Mouse (Mus musculus) Muller cell, postnatal 12 days (primary cell): ENCODE measurements around the gene Galr2.

ENCODE experiments used
- DNase-seq: peaks from one replicate; pipeline ENCODE4 v3.0.0-alpha.2; 2015; ENCODE audit errors: inconsistent ontology term

The Galr2 gene

DNA sequence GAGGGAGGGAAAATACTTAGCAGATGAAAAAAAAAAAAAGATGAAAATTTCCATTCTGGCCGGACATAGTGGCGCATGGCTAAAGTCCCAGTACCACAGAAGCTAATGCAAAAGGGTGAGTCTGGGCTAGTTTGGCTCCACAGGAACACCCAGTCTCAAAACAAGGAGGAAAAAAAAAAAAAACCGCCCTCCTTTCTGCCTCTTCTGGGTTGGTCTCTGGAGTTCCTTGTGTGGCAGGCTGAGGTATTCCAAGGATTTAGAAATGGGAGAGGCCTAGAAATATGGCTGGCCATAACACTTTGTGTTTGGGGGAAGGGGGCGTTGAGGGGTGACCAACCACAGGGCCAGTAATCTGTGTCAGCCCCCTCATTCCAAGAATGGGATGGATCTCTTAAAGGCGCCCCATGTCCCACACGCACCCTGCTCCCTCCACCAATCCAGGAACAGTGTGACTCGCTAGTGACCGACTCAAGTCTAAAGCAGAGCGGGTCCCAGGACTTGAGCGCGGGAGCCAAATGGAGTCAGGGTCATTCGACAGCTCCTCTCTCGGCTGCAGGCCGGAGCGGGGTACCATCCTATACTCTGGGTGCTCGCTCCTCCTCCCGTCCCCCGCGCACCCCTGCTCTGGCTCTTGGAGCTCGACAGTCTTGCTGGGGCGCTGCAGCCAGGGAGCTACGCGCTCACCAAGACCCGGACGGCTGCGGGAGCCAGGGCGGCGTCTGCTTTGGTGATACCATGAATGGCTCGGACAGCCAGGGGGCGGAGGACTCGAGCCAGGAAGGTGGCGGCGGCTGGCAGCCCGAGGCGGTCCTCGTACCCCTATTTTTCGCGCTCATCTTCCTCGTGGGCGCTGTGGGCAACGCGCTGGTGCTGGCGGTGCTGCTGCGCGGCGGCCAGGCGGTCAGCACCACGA, at the start of gene Galr2:
Gene Galr2, plus strand, starts transcription at position 189 of the 913 bp plus-strand sequence.
- DNase-seq: peak; percentile 20

DNA sequence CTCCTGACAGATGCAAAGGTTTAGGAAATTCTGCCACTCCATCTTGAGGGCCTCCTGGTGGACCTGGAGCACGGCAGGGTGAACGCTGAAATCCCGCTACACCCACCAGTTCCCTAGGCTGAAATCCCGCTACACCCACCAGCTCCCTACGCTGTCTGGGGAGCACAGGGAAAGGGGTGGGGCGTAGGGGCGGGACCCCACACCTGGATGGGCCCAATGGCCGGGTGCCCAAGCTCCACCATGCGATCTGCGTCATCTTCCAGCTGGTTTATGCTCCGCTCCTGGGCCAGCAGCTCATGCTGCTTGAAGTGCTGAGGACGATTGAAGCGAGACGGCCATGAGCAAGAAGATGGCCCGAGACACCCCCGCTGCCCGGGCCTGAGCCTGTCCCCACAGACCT, 48.3 kb upstream of the Galr2 start:
- DNase-seq: no peak

DNA sequence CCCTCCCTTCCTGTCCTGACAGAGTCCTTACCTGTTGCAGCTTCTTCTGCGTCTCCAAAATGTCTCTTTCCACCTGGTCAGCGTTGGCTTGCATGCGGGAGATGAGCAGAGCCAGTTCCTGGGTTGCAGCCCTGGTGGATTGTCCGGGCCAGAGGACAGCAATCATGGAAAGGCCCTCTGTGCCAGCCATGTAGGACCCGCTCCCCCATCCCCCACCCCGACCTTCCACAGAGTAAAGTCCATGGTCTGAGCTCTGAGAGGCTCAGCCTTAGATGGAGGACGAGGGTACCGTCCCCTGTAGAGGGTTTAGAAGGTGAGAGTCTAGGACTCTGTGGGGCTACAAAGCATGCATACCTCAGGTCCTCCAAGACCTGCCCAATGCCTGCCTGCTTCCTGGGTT, 45.8 kb upstream of the Galr2 start:
- DNase-seq: no peak

DNA sequence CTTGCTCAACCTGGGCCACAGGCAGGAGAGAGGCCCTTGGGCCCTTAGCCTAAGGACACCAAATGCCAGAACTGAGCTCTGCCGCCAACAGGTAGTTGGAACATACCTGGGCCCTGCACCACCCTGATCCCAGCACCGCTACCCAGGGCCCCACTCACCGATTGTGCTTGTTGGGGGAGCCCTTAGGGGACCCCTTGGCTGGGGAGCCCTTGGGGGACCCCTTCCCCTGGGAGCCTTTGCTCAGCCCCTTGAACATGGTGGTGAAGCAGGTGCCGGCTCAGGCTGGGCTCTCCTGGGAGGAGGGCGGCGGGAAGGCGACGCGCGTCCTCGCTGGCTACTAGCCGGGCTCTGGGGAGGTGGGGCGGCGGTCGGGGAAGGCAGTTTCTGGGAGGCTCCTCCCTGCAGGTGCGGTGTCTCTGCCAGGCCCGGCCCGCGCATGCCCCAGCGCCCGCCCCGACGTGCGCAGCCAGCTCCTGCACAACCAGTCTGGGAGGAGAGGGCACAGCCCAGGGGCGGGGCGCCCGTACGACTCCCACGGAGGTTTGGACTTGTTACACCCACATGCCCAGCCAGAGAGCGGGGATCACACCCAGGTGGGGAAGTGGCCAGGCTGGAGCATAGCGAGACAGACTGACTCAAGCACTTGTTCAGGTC, 42.9 kb upstream of the Galr2 start, which contains the start of gene Evpl:
Gene Evpl, minus strand, starts transcription at position 336 of the 654 bp plus-strand sequence.
- peak; percentile 20 for DNase-seq

DNA sequence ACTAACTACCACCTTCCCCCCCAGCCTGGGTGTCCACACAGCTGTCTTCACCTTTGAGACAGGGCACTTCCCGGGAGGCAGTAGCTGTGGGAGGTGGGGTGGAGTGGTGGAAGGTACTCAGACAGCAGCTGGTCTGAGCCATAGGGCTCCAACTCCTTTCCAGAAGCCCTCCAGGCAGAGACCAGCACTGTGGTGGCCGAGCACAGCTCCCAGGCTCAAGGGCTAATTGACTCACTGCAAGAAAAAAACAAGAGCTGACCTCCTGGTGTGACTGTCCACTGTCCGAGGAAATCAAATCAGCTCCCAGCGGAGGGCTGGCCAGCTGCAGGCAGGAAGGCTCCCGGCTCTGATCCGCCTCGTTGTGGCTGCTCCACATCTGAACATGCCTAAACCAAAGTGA, 40.9 kb upstream of the Galr2 start:
- DNase-seq: peak; percentile 43

DNA sequence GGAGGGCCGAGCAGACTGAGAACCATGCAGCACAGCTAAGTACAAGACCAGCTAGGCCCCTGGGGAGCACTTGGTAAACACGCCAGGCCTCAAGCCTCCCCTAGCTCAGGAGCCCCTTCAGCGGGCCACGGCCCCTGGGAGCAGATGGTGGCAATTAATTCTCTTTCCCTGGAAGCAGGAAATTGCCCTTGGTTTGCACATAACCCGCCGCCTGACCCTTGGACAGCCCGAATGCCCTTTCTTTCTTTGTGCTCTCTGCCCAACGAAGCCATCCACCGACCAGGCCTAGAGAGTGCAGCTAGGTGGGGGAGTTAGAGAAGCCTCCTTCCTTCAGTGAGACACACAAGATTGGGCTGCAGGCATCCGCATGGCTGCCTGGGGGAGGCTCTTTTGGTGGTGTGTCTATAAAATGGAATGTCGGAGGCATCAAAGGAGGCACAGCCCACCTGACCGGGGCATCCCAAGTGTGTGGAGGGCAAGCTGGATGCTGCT, 38.9 kb upstream of the Galr2 start:
- no peak for DNase-seq

DNA sequence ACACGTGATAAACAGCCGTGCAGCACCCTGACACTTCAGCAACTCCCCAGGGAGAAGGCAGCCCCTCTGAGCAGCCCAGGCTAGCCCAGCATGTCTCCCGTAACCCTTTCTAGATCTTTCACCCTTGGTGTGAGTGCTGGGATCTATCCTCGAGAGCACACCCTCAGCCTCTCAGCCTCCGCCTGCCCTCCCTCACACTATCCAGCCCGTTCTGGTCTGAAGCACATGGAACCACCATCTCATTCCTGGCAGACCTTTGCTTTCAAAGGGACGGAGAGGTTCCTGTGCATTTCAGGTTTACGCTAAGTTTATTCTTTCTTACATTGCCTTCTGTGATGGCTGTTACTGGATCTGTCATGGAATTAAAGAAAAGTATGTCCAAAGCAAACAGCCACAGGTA, 36.2 kb upstream of the Galr2 start:
- DNase-seq: no peak

DNA sequence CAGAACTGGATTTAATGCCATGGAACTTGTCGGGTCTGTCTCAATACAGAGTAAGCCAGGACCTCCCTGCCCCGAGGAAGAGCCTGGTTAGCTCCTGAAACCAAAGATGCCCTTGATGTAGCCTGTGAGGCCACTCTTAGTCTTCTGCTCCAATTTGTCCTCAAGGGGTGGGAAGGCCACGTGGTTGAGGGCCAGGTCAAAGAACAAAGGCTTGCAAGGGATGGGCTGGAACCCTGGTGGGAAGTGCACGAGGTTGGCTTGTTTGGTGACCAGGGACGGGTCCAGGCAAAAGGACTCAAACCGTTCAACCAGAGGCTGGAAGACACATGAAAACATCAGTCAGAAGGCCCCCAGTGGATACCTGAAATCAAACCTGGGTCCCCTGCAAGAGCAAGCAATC, 35.1 kb upstream of the Galr2 start:
- DNase-seq: no peak

DNA sequence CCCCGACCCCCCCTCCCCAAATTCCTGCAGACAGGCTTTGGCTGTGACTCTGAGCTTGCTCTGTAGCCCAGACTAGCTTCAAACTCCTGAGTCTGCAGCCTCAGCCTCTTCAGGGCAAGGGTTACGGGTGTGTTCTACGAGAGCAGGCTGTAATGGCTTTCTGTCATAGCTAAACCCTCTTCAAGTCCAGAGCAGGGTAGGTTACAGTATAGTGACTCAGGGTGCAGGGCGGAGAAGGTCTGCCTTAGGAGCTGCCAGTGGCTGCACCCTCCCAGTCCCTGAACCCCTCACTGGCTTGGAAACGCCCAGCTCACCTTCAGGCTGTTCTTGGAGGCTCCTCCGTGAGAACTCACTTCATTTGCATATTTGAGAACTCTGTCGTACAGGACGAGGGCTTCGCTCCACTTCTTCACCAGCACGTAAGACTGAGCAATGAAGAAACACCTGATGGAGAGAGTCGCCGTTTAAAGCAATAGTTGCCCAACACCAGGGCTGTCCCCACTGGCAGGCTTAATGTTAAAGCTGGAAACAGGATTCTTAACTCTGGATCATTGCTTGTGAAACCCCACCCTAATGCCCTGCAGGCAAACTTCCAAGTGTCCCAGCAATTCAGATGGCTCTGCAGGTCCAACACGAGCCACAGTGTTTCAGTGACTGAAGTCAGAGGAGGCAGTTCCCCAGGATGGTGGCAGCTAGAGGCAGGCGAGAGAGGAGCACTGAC, 33.1 kb upstream of the Galr2 start:
- no peak for DNase-seq

DNA sequence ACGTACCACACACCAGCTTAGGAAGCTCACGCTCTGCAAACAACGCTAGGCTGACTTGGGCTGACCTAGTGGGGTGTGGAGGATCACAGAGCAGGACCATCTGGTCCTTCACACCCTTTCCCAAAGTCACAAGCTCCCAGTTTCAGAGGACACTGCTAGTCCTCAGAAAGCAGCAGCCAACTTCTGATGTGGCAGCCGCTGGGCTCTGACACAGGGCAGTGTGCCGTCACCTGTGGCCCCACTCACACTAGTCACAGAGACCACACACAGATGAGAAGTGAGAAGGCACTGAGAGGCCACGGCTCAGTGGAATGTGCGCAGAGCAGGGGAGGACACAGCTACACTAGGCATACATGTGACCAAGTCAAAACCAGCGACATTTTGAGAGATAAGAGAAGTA, 29.8 kb upstream of the Galr2 start:
- no peak for DNase-seq

DNA sequence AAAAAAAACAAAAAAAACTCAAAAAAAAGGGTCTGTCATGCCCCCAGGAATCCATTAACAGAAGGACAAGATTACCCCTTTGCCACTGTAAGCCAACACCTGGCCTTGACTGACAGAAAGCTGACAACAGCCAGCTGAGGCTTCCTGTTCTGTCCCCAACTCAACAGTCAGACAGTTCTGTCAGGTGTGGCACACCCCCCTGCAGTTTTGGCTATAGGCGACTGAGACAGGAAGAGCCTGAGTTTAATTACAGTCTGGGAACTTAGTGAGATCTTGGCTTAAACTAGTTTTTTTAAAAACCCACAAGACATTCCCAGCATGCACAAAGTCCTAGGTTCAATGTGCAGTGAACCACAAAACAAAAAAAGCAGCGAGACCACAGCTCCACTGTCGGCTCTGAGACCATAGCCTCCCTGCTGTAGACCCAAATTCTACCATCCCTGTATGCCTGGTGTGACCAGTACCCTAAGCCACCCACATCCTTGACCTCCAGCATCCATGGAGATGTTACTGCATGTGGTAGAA, 27.6 kb upstream of the Galr2 start:
- DNase-seq: no peak

DNA sequence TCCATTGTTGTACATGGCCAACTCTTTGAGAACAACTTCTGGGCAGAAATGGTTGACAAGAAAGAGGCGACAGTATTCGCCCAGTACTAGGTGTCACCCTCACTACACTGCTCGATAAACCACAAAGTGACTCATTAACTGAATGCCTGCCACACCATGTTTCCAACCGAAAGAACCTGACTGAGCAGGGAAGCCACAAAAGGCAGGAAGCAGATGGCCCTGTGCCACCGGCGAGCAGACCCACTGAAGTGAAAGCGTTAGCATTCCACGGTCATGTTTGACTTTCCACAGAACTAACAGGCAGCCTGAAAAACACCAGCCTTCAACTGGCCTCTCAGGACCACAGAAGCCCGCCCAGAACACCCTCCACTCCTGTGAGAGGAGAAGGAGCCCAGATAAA, 26.1 kb upstream of the Galr2 start:
- DNase-seq: peak; percentile 94

DNA sequence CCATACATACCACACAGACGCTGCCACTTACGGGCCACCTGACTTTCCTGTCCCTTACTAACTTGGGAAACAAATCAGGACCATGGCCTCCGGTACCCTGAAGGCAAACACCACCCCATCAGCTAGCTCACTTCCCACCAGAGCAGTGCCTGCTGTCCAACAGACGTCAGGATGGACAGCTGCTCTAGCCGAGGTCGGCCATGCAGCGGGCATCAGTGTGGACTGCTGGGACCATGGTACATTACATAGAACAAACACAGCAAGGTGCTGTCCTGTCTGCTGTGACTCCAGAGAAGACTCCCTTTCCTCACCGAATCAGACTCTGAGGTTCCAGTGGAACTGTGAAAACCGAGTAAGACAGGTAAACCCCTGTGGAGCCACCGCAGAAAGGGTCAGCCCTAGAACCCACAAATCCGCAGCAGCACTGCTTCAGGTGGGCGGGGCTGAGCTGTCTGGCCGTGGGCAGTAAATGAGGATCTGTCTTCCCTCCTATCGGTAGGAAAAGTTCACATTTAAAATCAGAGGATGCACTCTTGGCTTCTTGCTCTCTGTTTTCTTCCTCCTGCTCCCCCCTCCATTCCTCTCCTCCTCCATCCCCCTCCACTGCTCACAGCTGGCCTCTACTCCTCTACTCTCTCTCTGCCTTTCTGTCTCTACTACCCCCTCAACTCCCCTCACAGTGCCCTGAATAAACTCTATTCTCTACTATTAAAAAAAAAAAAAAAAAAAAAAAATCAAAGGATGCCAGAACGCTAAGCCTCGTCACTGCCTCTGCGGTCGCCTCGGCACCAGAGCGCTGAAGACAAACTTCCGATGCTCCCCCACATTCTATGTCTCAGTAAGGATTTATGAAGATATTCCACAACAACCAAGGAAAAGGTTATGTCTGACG, 25.4 kb upstream of the Galr2 start:
- DNase-seq: no peak

DNA sequence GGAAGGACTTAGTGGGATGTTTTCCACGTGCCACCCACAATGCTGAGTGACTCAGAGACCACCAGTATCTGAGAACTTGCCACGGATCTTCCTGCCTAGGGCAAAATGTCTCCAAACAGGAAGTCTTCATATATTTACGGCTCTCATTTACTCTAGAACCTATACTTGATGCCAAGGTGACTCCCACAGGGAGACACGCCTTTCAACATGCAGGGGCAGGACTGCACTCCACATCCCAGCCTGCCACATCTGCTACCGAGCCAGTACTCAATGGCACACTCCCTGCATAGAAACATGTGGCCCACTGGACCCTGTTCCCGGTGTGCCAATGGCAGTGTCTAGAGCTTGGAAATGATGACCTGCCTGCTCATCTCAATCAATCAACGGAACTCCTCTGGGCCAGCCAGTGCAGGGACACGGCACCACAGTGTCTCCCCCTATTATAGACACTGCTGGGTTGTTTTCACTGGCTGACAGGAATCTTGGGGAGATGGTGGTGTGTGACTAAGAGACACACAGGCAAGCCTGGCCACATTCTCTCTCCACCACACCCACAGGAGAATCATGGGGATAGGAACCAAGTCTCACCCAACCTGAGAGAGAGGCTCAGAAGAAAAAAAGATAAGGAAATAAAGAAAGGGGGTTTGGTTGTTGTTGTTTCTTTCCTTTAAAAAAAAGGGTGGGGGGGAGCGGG, 24.6 kb upstream of the Galr2 start:
- DNase-seq: no peak

DNA sequence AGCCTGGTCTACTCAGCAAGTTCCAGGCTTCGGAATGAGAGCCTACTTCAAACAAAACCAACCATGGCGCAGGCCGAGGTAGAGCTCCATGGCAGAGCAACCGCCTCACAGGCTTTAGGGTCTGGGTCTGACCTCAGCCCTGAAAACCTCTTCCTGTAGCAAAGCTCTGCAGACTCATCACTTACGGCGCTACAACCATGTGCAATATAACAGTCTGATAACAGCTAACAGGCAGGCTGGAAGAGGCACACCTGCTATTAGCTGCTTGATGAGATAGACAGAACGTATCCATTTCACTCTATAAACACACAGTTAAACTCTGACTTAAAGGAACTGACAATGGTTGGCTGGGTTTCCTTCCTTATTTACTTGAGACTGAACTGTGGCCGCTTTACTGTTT, 21.3 kb upstream of the Galr2 start:
- no peak for DNase-seq

DNA sequence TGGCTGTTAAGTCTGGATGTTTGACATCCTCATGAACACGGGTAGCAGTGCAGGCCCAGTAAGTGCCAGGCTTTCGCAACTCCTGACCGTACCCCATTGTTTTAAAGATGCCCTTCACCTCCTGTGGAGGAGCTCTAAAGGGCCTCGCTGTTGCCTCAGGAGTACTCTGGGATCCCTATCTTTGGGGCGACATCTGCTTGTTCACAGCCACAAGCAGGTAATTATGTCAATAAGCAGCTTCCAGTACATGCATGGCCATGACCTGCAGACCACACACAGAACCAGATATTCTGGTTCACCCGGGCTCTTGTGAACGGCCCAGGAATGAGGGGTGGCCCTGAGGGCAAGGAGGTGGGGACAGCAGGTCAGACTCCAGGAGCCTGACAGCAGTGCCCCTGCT, 20.5 kb upstream of the Galr2 start:
- DNase-seq: no peak

DNA sequence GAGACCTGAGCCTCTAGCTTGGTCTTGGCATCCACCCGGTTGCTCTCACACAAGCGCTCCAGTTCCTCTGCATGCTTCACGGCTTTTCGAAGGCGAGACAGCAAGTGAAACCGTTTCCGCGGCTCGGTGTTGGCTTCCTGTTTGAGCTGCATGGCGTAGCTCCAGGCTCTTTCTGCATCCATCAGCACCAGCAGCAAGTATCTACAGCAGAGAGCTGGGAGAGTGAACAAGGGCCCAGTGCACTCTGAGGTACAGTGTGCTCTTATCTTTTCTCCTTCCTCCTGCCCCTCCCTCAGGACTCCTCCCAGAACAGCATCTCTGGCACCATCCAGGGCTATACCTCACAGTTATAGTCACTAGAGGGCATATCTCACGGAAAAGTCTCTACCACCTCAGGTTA, 15.4 kb upstream of the Galr2 start:
- no peak for DNase-seq

DNA sequence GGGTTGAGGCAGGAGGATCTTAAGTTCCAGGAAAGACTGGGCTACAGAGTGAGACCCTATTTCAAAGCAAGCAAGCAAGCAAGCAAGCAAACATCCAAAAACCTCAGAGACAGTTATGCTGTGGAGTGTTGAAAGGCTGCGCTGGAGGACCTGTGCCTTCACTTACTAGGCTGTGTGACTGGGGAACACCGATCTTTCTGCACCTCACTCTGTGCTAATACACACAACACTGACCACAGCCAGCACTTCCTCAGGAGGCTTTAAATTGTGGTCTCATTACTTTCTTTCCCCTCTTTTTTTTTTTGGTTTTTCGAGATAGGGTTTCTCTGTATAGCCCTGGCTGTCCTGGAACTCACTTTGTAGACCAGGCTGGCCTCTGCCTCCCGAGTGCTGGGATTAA, 14.9 kb upstream of the Galr2 start:
- no peak for DNase-seq

DNA sequence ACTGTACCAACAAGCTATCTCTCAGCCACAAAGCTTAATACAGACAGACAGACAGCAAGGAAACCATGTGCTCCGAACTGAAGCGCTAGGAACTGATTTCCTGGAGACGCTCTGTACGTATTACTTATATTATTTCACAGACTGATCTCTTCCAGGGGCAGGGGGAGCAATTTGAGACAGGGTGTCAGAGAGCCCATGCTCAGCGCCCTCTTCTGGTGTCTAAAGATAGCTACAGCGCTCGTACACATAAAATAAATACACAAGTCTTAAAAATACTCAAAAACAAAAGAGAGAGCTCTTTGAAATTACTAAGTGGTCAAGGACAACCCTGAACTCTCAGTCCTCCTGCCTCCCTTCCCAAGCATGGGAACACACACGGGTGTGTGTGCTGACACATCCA, 13.1 kb upstream of the Galr2 start:
- DNase-seq: no peak

DNA sequence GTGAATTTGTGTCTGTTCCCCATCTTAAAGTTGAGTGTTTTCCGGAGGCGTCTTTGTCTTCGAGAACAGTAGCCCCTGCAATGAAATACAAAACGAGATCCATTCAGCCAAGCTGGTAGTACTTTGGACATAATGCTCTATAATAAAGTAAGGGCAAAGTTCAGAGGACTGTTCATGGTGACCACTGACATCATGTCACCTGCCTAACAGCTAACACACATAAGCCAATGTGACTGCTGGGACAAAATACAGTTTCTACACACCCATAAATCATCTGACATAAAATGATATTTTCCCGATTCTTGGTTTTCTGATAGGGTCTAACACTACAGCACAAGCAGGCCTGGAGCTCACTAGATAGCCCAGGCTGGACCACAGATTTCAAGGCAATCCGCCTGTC, 12.4 kb upstream of the Galr2 start:
- DNase-seq: no peak
